Mouse (Mus musculus): ENCODE measurements at regions not wholly inside any gene's neighbourhood (a gene's known extent, or its start where the extent isn't known, plus 50 kb on each side); places are given as distances from the start of the nearest gene placed in this dataset.

DNA sequence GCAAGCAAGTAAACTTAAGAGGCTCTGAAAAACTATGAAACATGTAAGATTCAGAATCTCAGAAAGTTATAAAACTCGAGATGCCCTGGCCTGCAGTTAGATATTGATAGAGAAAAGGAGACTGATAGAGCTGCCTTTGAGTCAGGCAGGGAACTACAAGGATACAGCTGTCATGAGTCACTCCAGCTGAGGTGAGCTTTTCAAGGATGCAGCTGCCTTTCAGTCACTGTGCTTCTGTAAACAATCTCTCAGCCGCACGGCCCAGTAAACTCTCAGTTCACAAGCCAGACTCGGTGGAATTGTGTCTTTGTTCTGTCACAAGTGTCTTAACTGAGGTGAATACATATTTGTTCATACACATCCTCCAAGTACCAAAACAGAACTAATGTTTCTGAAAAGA, 334.9 kb upstream of the Rsrc1 start:
- no peak for DNase-seq

DNA sequence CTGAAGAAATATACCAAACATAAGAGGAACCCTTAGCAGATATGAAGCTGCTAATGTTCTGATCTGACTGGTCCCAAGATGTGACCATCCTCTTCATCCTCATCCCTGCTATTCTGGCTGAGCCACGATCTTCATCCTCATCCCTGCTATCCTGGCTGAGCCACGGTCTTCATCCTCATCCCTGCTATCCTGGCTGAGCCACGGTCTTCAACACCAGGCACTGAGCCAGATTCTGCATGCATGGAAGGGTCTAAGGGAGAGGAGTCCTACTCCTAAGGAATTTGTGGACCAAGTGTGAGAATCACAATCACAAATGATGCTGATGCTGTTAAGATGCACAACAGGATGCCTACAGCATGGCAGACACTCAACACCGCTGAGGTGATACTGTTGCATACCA, 331.9 kb upstream of the Rsrc1 start:
- DNase-seq: no peak

DNA sequence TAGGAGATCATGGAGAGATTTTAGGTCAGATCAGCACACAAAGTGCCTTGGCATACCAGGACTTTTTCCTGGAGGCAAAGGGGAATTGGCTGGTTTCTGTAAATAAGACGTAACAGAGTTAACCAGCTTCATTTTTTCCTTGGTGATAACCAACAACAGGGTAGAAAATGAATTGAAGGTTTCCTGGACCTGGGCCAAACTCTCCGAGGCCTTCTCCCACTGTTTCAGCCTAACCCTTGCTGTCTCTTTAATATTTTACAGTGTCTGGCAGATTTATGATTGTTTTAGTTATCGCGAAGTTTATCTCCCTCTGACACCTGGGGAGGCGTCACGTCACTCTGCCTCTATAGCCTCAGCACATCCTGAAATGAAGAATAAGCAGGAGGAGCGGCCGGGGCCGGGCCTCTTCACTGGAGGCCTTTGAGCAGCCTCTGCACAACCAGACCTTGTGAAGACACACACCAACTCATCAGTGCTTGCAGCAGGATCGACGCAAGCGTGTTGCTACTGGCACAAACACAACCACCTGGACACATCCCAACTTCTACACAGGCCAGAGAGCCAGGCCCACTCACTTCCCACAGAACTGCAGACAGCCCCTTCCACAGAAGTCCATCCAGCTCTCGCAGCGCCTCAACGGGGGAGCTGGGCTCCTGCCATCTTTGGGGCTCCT, 331.0 kb upstream of the Rsrc1 start:
- peak; percentile 20 to 39 for DNase-seq

DNA sequence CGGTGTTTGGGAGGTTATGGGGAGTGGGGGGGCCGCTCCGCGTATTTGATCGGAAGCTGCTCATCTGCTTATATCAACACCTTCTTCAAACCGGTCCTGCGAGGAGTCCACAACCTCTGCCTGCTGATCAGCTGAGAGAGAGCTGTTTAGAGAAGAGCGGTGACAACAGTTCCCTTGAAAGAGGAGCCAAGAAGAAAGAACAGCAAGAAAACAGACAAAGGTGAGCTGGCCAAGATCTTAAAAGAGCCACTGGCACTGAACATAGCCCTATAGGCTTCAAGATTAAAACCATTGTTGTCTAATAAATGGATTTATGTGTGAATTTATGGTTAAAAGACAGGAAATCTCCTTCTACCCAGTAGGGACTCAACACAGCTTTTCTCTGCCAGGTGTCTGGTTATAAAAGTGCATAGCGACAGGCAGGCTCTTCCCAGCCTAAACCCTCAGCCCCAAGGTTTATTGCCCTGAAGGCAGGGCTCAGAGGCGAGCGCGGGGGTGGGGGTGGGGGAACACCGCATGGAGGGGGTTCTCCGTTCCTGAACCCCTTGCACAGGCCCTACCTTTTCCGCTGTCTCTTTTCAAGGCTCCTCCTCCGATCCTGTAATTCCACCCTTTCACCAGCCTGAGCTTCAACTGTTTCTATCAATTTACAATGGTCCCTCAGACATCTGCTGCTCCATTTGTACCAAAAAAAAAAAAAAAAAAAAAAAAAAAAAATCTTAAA, 330.3 kb upstream of the Rsrc1 start:
- peak; percentile 1 to 3 for DNase-seq

DNA sequence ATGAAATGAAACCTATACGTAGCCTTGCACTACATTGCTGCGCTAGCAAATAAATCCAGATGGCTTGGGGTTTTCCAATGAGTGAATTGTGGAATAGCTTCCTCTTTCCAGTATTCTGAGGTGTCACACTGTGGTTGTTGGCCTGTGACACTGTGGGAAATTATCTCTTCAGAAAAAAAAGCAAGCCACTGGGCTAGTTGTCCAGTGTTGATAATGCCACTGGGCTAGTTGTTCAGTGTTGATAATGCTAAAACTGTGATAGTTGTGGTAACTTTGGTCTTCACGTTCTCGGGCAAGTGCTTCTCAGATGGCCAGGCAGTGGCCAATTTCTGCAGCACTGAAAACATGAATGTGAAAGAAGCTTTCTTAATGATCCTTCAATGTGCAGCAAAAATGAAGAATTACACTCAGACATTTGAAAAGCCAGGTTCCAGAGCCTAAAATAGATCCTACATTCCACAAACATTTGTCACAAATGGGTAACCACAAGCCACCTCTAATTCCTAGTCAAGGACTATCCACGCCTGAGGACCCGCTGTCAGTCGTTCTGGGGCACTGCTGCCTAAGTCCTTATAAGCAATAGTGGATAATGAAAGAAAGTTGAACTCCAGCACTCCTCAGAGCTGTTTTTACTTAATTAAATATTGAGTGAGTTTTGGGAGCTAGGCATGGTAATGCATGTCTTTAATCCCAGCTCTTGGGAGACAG, 328.9 kb upstream of the Rsrc1 start:
- DNase-seq: no peak

DNA sequence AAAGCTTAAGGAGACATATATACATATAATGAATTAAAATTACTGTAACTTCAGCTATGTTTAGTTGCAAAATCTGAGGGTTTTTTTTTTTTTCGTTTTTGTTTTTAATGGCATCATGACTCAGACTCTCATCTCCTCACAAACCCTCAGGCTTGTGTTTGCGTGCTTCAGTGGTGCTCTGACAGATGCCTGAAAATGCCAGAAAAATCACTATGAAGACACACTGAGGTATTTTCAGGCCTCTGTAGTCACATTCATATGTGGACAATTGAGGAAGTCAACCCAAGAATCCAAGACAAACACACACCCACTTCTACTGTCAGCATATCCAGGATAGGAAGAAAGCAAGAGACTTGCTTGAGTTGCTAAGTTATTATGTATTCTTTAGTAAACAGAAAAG, 327.2 kb upstream of the Rsrc1 start:
- DNase-seq: no peak

DNA sequence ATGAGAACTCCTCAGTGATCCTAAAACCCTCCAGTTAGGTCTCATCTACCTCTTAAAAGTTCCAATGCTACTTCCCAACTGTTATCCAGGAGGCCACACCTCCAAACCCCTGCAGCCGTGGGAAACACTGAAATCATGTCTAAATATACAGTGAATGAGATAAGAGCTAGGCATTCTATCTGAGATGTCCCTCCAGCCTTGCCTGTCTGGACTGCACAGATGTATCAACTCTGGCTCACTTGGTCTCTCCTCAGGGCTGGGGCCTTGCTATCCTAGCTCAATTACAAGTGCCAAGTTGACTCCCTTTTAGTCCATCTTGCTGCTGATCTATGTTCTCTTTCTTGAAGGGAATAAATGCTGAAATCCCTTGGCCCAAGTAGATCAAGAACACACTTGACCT, 326.3 kb upstream of the Rsrc1 start:
- no peak for DNase-seq

DNA sequence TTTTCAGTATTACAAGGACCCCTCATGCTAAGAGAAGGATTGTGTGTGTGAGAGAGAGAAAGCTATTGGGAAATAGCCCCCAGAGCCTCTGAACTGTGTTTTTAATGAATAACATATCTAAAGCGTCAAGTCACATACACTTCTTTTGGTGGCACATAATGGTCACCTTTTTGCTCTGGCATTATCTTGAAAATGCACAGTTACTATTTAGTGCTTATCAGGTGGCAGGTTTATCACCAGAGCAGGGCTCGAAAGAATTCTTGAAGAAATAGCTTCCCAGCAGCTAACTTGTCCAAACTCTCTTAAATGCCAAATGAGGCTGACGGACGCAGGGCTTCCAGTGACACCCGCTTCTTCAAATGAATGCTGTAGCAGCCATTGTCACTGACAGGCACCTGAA, 324.7 kb upstream of the Rsrc1 start:
- no peak for DNase-seq

DNA sequence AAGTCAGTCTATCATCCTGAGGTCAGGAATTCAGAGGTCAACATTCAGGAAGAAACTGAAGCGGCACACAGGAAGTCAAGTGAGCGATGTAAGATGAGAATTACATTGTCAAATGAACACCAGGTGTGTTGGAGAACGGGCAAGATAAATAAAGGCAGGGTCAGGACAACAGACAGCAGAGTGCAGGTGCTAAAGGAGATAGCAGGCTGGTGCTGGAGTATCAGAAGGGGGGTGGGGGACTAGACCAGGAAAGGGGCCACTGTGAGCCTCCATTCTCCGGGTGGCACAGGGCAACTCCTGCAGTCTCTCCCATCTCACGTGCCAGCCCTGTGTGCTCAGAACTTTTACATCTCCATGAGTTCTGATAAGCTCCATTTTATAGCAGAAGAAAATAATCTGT, 320.6 kb upstream of the Rsrc1 start:
- no peak for DNase-seq

DNA sequence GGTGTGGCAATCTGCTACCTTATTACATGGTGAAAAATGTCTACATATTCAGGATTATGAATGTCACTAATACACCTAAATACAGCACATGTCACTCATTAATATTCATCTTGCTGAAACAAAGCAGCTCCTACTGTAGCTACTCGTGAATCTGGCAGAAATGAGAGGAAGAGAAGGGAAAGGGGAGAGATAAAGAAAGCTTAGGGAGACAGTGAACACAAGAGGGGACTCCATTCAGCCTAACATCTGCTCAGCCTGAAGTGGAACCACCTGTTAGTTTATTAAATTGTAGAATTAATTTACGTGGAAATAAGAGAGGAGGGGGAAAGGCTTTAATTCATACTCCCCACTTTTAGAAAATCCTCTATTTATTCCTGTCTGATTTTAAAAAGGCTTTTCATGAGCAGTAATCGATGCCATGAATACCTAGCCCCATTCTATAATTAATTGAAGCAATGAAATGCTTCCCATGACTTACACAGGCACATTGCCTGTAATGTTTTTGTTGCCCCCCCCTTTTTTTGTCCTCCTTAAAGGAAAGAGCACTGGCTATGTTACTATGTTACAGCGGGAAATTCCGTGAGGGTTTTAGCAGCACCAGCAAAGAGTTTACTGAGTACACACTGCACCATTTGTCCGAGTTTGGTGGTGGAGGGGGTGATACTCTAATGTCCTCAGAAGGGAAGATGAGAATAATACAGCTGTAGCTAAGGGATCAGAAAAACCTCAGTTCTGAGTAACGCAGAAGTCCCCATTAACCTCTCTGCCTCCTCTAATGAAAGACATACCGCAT, 319.2 kb upstream of the Rsrc1 start:
- no peak for DNase-seq

DNA sequence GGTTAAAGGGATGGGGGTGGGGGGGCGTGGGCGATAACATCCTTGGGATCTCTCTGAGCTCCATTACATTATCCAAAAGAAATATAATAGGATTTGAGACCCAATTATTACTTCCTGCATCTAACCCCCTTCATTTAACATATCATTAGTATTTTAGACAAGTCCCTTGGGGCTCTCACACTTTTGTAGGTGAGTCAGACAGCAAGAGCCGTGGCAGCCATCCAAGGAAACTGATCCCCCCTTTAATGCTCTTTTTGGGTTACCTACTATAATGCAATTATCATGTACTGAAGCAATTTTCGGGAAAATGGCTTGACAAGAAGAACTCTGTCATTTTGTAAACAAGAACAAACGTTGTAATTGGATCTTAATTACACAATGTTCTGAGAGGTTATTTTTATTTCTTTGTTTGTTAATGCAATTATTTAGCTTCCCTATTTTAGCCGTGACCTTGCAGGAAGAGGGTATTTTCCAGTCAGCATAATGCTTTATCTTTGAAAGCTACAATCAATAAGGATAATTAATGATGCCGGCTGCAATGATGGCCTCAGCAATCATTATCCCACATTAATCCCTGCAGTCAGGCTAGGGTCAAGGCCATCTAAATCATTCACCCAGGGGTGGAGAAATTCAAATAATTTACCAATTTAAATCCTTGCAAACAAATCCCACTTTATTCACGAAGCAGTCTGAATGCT, 297.5 kb upstream of the Rsrc1 start:
- no peak for DNase-seq

DNA sequence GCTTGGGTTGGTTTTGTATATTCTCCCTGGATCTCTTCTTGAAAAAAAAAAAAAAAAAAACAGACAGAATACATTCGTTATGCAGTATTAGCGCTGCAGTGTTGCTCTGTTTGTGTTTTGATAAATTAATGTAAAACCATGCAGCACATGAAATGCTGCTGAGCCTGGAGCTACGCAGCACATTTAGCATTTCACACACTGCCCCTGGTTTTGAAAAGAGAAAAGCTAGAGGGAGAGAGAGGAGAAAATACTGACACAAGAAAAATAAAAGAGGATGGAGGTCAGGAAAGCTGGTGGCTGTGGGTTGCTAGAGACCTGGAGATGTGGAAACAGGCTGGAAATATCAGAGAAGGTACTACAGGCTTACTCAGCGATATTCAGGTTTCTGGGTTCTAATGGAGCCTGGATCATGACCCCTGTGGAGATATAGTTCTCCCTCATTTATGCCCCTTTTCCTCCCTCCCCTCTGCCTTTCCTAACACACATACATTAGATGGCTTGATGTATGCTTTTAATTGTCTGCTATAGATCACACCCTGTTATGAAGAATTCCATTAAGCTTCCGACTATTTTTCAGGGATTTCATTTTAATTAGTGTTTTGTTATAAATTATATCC, 296.8 kb upstream of the Rsrc1 start:
- DNase-seq: no peak

DNA sequence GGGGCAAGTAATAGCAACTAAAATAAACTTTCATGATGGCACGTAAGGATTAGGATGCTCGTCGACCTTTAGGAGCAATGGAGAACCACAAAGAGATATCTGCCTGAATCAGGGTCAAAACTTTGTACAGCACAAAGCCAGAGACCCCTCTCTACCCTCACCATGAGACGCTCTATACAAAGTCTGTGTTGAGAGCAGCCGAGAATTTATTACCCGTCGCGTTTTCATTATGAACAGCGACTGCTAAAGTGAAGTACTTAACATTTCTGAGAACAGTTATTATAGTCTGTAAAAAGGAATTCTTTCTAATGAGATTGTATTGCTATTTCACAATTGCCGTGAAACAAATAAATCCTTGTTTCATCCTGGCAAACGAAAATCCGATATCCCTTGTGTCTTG, 296.1 kb upstream of the Rsrc1 start:
- no peak for DNase-seq

DNA sequence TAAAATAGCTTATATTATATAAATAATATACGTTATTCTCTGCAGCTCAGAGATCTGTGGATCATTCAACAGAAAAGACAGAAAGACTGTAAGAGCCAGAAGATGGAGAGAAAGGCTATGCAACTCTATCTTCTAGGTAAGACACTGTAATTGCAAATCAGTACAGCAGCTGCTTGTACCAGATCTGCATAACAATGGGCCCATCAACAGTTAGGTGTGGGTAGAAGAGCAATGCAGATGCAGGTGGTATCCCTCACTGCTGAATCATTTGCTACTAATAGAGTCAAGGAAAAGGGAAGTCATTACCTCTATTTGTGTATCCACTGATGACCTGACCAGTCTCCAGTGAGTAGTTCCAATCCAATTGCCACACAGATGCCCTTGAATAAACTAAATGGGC, 294.1 kb upstream of the Rsrc1 start:
- no peak for DNase-seq

DNA sequence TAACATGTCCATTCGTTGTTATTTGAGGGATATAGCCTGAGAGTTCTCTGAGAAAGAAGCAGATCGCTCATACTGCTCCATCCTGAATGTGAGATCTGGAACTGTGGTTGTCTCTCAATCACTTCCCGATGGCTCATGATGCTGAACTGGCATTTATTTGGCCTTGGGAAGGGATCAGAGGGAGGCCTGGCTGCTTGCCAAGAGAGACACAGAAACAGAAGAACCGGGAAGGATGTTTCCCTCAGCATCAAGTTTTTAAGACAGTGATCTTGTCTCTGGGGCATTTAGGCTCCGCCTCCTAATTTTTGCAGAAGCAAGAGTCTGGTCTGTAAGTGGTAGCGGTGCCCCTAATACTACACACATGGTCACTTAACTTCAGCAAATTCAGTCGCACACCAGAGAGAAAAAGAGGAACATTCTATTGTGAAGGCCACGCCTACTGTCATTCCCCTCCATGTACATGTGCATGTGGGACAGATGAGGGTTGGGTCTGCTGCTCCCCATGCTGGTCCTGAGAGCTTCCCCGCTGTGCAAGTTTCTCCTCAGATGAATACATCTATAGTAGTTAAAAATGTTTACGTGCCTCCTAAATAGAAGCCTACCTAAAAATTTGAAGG, 290.2 kb upstream of the Rsrc1 start:
- no peak for DNase-seq

DNA sequence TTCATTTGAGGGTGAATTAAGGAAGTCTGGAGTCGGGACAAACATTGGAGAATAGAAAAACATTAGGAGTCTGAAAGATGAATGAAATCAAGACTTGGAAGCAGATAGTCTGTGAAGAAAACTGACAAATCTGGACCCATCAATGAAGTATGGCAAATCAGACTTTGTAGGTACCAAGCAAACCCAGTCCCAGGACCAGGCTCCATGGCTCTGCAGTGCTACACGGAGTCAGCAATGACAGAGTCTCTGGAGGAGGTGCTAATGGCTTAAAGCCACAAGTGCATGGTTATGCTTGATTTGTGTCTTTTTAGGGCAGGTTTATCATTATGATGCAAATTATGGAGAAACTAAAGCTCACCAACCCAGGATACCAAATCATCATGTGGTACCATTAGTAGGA, 286.1 kb upstream of the Rsrc1 start:
- no peak for DNase-seq

DNA sequence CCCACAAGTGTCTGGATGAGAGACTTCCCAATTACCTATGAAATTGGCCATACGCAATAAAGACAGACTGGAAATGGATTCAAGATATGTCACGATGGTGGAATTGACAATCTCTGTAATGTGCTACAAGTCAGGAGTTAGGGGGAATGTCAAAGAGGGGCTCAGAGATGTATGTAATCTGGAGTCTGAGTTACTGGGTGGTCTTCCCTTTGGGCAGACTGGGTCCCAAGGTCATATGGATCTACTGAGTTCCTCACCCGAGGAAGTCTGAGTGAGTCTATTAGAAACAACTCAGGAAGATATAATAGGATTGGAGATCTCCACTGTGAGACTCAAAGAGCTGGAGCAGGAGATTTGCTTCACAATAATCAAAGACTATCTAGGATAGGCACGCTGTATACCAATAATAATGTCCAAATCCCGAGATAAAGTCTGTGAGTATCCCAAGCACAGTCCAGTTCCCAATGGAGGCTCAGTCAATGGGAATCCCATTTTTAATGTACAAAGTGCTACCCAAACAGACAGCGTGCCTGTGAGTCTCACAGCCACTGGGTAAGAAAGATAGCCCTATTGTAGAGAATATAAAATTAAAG, 285.4 kb upstream of the Rsrc1 start:
- DNase-seq: no peak

DNA sequence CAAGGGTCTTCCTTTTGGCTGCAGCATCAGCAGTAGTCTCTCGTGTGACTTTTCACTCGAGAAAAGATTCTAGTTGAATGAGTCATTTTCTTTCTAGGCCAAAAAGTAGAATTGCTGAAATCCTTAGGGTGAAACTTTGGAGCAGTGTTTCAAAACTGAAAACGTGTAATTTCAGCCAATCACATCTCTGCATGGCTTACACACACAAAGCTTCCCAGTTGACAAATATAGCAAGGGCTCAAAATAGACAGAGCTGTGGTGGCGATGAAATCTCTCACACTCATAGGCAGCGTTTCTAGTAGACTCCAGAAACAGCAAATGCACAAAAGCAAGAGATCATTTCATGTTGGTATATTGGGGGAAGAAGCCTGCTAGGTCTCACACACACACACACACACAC, 283.1 kb upstream of the Rsrc1 start:
- no peak for DNase-seq

DNA sequence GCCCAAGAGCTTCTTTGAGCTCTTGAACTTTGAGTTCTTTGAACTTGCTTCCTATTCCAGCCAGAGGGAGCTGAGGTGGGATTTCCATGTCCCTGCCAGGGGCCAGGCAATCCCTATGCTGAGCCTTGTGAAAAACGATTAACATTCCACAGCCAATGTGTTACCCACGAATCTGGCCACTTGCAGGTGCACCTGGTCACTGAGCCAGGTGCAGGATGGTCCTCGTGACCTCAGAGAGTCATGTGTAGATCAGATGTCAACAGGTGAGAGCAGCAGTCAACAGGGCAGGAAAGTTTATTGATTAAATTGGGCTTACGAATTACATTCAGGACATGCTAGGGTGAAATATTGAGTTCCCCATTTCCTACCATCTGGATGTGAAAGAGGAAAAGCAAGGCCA, 275.4 kb upstream of the Rsrc1 start:
- no peak for DNase-seq

DNA sequence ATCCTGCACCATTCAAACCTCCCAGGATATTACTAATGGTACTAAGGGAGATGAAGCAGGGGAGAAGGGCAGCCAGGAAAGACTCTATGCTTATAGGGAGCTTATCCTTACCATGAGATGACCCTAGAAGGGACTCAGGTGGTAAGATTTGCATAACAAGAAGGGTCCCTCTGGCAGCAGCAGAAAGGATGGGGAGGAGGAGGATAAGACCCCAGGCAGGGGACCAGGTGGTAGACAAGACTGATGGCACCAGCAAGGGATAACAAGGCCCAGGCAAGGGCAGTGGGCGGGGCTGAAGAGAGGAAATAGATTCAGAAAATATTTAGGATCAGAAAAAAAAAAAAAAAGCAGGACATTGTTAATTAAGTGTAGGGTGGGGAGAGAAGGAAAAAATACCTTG, 245.7 kb upstream of the Rsrc1 start:
- no peak for DNase-seq

Measured in cerebellum, adult 18-20 months (tissue).